Mouse (Mus musculus) kidney, adult 2 months (tissue): ENCODE data around the gene Crip2.

Experiments
- CTCF ChIP-seq: fragments of 200-500 bp; conservative IDR thresholded peaks from 2 replicates; pipeline ENCODE4 v1.5.1; 2011; ENCODE audit warnings: low read depth, mild to moderate bottlenecking, control low read depth, low read length, moderate library complexity, mixed read lengths; ENCODE audit not compliant: insufficient read depth, insufficient read length
- POLR2A ChIP-seq: fragments of 200-500 bp; IDR thresholded peaks from one replicate; pipeline ENCODE4 v1.6.1; 2011; ENCODE audit warnings: low read depth, low read length, control low read depth

- TF ChIP-seq CTCF (no peak), POLR2A (no peak)
Observed at GRCm38 (mm10) chr12:113133861-113134403, 6.1 kb upstream of the Crip2 start.
